Mouse (Mus musculus) spleen, adult 12 weeks (tissue): ENCODE measurements around the gene Inip.

Experiments
- DNase-seq: peaks from one replicate; pipeline ENCODE4 v3.0.0; 2022; ENCODE audit warnings: low spot score

Gene Inip

GRCm38 (mm10) chr4:59767717-59768116 is 33.7 kb downstream of the Inip start:
- DNase-seq, result no peak

- no peak for DNase-seq
Observed at GRCm38 (mm10) chr4:59765385-59766005, 35.9 kb downstream of the Inip start.

GRCm38 (mm10) chr4:59764950-59765349 is 36.4 kb downstream of the Inip start:
- DNase-seq, result no peak

GRCm38 (mm10) chr4:59761365-59761729 is 40.0 kb downstream of the Inip start:
- DNase-seq, result no peak

GRCm38 (mm10) chr4:59760636-59761364 is 40.6 kb downstream of the Inip start:
- no peak for DNase-seq

GRCm38 (mm10) chr4:59760016-59760415 is 41.4 kb downstream of the Inip start:
- no peak for DNase-seq

GRCm38 (mm10) chr4:59757452-59758435 is 43.6 kb downstream of the Inip start:
- no peak for DNase-seq

- DNase-seq, result no peak
Observed at GRCm38 (mm10) chr4:59756332-59757082, 44.9 kb downstream of the Inip start.

- no peak for DNase-seq
Observed at GRCm38 (mm10) chr4:59753491-59754140, 47.8 kb downstream of the Inip start.

GRCm38 (mm10) chr4:59739882-59740281 is 61.5 kb downstream of the Inip start:
- DNase-seq, result no peak

- no peak for DNase-seq
Observed at GRCm38 (mm10) chr4:59739321-59739720, 62.1 kb downstream of the Inip start.

- DNase-seq, result no peak
Observed at GRCm38 (mm10) chr4:59731544-59731943, 69.8 kb downstream of the Inip start.

- no peak for DNase-seq
Observed at GRCm38 (mm10) chr4:59728839-59729238, 72.5 kb downstream of the Inip start.

- no peak for DNase-seq
Observed at GRCm38 (mm10) chr4:59727878-59728261, 73.5 kb downstream of the Inip start.

- no peak for DNase-seq
Observed at GRCm38 (mm10) chr4:59727187-59727877, 74.1 kb downstream of the Inip start.

GRCm38 (mm10) chr4:59726501-59726900 is 74.9 kb downstream of the Inip start:
- DNase-seq, result no peak

- DNase-seq, result no peak
Observed at GRCm38 (mm10) chr4:59725579-59725978, 75.8 kb downstream of the Inip start.

- DNase-seq, result no peak
Observed at GRCm38 (mm10) chr4:59721811-59722210, 79.6 kb downstream of the Inip start.
